Mouse (Mus musculus): Measurements from ENCODE around the gene Ranbp17.

The Ranbp17 gene

GRCm38 (mm10) chr11:33399346-33399745 lies 114.2 kb downstream of the Ranbp17 start:
- DNase-seq: no peak

- DNase-seq: no peak
Observed at GRCm38 (mm10) chr11:33398701-33399100, 114.8 kb downstream of the Ranbp17 start.

- no peak for DNase-seq
Observed at GRCm38 (mm10) chr11:33396275-33396674, 117.3 kb downstream of the Ranbp17 start.

- DNase-seq: no peak
Observed at GRCm38 (mm10) chr11:33394093-33394492, 119.5 kb downstream of the Ranbp17 start.

GRCm38 (mm10) chr11:33388685-33389084 lies 124.9 kb downstream of the Ranbp17 start:
- DNase-seq: no peak

- no peak for DNase-seq
Observed at GRCm38 (mm10) chr11:33361867-33362266, 151.7 kb downstream of the Ranbp17 start.

- no peak for DNase-seq
Observed at GRCm38 (mm10) chr11:33349269-33349668, 164.3 kb downstream of the Ranbp17 start.

GRCm38 (mm10) chr11:33342061-33342460 lies 171.5 kb downstream of the Ranbp17 start:
- no peak for DNase-seq

GRCm38 (mm10) chr11:33336552-33337121 lies 176.9 kb downstream of the Ranbp17 start:
- DNase-seq: peak; percentile 9 to 36

- DNase-seq: no peak
Observed at GRCm38 (mm10) chr11:33335616-33336015, 177.9 kb downstream of the Ranbp17 start.

GRCm38 (mm10) chr11:33332137-33332536 lies 181.4 kb downstream of the Ranbp17 start:
- DNase-seq: no peak

GRCm38 (mm10) chr11:33319006-33319611 lies 194.4 kb downstream of the Ranbp17 start:
- no peak for DNase-seq

GRCm38 (mm10) chr11:33309566-33309965 lies 204.0 kb downstream of the Ranbp17 start:
- no peak for DNase-seq

- DNase-seq: no peak
Observed at GRCm38 (mm10) chr11:33300859-33301258, 212.7 kb downstream of the Ranbp17 start.

GRCm38 (mm10) chr11:33299371-33299770 lies 214.2 kb downstream of the Ranbp17 start:
- DNase-seq: no peak

- no peak for DNase-seq
Observed at GRCm38 (mm10) chr11:33297121-33297520, 216.4 kb downstream of the Ranbp17 start.

- peak in 1 of 2 experiments; percentile 6 for DNase-seq
Observed at GRCm38 (mm10) chr11:33295422-33295821, 218.1 kb downstream of the Ranbp17 start.

- DNase-seq: no peak
Observed at GRCm38 (mm10) chr11:33294063-33294462, 219.5 kb downstream of the Ranbp17 start.

GRCm38 (mm10) chr11:33278571-33278970 lies 235.0 kb downstream of the Ranbp17 start:
- DNase-seq: no peak

- no peak for DNase-seq
Observed at GRCm38 (mm10) chr11:33276637-33277036, 236.9 kb downstream of the Ranbp17 start, which contains the start of gene Gm12117. TSS of gene Gm12117 (minus strand) at chr11:33276737.

GRCm38 (mm10) chr11:33274816-33275215 lies 238.7 kb downstream of the Ranbp17 start:
- no peak for DNase-seq

GRCm38 (mm10) chr11:33274294-33274693 lies 239.3 kb downstream of the Ranbp17 start:
- no peak for DNase-seq

GRCm38 (mm10) chr11:33240295-33240694 lies 273.3 kb downstream of the Ranbp17 start:
- DNase-seq: no peak

GRCm38 (mm10) chr11:33234134-33234533 lies 279.4 kb downstream of the Ranbp17 start:
- DNase-seq: no peak

GRCm38 (mm10) chr11:33232056-33232455 lies 281.5 kb downstream of the Ranbp17 start:
- no peak for DNase-seq
